Mouse (Mus musculus): ENCODE data around the gene Bpifa1. TPM values are rescaled to one million over a fixed set of nuclear protein-coding genes. Genes with fewer than 3 reads are reported as not detected.
"Not testable (repeated sequence)": the region's sequence is repeated elsewhere in the genome, so short reads cannot be mapped to it uniquely, and the experiment has no call there.

Gene Bpifa1
- polyA plus RNA-seq, 1 experiment from 2014 or later = not detected

- Histone ChIP-seq H3K4me1 (ENCODE audit: control insufficient read depth, insufficient read depth, low read length) (no peaks in the 10 kb centered on the region), H3K27ac (ENCODE audit: low read depth, low read length) (no peak overlapping the region), H3K9me3 (replicated peaks; ENCODE audit: control insufficient read depth, low read length) (no peaks in the 10 kb centered on the region), H3K4me3 (ENCODE audit: low read depth, low read length) (no peak overlapping the region), H3K9ac (ENCODE audit: low read depth, low read length) (no peak overlapping the region), H3K27me3 (ENCODE audit: control insufficient read depth, insufficient read depth, low read length) (no peaks in the 10 kb centered on the region), H3K36me3 (ENCODE audit: control insufficient read depth, insufficient read depth, low read length) (no peaks in the 10 kb centered on the region), H3K4me2 (no peak overlapping the region)
- 69% methylated on average over 3 of the region's 3 CpGs for WGBS (ENCODE audit: insufficient replicate concordance)
- ATAC-seq (replicated peaks; ENCODE audit: insufficient number of reproducible peaks, low FRiP score, low TSS enrichment) = no peak
These were observed 26.5 kb downstream of the Bpifa1 start for GRCm38 (mm10) chr2:154169172-154169571.

GRCm38 (mm10) chr2:154171621-154172020 lies 28.9 kb downstream of the Bpifa1 start:
- Histone ChIP-seq H3K9ac (ENCODE audit: low read depth, low read length) (no peak overlapping the region), H3K4me2 (no peak overlapping the region), H3K4me1 (ENCODE audit: control insufficient read depth, insufficient read depth, low read length) (no peaks in the 10 kb centered on the region), H3K9me3 (replicated peaks; ENCODE audit: control insufficient read depth, low read length) (no peaks in the 10 kb centered on the region), H3K4me3 (ENCODE audit: low read depth, low read length) (no peak overlapping the region), H3K27ac (ENCODE audit: low read depth, low read length) (no peak overlapping the region), H3K36me3 (ENCODE audit: control insufficient read depth, insufficient read depth, low read length) (no peaks in the 10 kb centered on the region), H3K27me3 (ENCODE audit: control insufficient read depth, insufficient read depth, low read length) (no peaks in the 10 kb centered on the region)
- 77% methylated on average over 6 of the region's 6 CpGs for WGBS (ENCODE audit: insufficient replicate concordance)
- no peak for ATAC-seq (replicated peaks; ENCODE audit: insufficient number of reproducible peaks, low FRiP score, low TSS enrichment)

GRCm38 (mm10) chr2:154173313-154173712 lies 30.6 kb downstream of the Bpifa1 start:
- Histone ChIP-seq H3K27ac (ENCODE audit: low read depth, low read length) (no peak overlapping the region), H3K4me2 (no peak overlapping the region), H3K36me3 (ENCODE audit: control insufficient read depth, insufficient read depth, low read length) (no peaks in the 10 kb centered on the region), H3K27me3 (ENCODE audit: control insufficient read depth, insufficient read depth, low read length) (no peaks in the 10 kb centered on the region), H3K9me3 (replicated peaks; ENCODE audit: control insufficient read depth, low read length) (no peaks in the 10 kb centered on the region), H3K9ac (ENCODE audit: low read depth, low read length) (no peak overlapping the region), H3K4me1 (ENCODE audit: control insufficient read depth, insufficient read depth, low read length) (no peaks in the 10 kb centered on the region), H3K4me3 (ENCODE audit: low read depth, low read length) (no peak overlapping the region)
- WGBS (ENCODE audit: insufficient replicate concordance) = 50% methylated on average over 1 of the region's 1 CpGs
- no peak for ATAC-seq (replicated peaks; ENCODE audit: insufficient number of reproducible peaks, low FRiP score, low TSS enrichment)

GRCm38 (mm10) chr2:154181900-154182299 lies 39.2 kb downstream of the Bpifa1 start:
- not testable (repeated sequence) for ATAC-seq (replicated peaks; ENCODE audit: insufficient number of reproducible peaks, low FRiP score, low TSS enrichment); H3K9me3 ChIP-seq (replicated peaks; ENCODE audit: control insufficient read depth, low read length); H3K4me1 ChIP-seq (ENCODE audit: control insufficient read depth, insufficient read depth, low read length); H3K27me3 ChIP-seq (ENCODE audit: control insufficient read depth, insufficient read depth, low read length); H3K9ac ChIP-seq (ENCODE audit: low read depth, low read length); H3K36me3 ChIP-seq (ENCODE audit: control insufficient read depth, insufficient read depth, low read length); H3K27ac ChIP-seq (ENCODE audit: low read depth, low read length); H3K4me3 ChIP-seq (ENCODE audit: low read depth, low read length); H3K4me2 ChIP-seq
- WGBS (ENCODE audit: insufficient replicate concordance) = 82% methylated on average over 7 of the region's 7 CpGs

GRCm38 (mm10) chr2:154183061-154183460 lies 40.4 kb downstream of the Bpifa1 start:
- not testable (repeated sequence) for H3K27ac ChIP-seq (ENCODE audit: low read depth, low read length); H3K27me3 ChIP-seq (ENCODE audit: control insufficient read depth, insufficient read depth, low read length); H3K9ac ChIP-seq (ENCODE audit: low read depth, low read length); H3K4me3 ChIP-seq (ENCODE audit: low read depth, low read length); H3K9me3 ChIP-seq (replicated peaks; ENCODE audit: control insufficient read depth, low read length); H3K4me2 ChIP-seq; ATAC-seq (replicated peaks; ENCODE audit: insufficient number of reproducible peaks, low FRiP score, low TSS enrichment); H3K4me1 ChIP-seq (ENCODE audit: control insufficient read depth, insufficient read depth, low read length); H3K36me3 ChIP-seq (ENCODE audit: control insufficient read depth, insufficient read depth, low read length)
- WGBS (ENCODE audit: insufficient replicate concordance) = 70% methylated on average over 4 of the region's 4 CpGs

GRCm38 (mm10) chr2:154185319-154185718 lies 42.6 kb downstream of the Bpifa1 start:
- WGBS (ENCODE audit: insufficient replicate concordance) = 86% methylated on average over 6 of the region's 6 CpGs
- no peak for ATAC-seq (replicated peaks; ENCODE audit: insufficient number of reproducible peaks, low FRiP score, low TSS enrichment)
- Histone ChIP-seq H3K36me3 (ENCODE audit: control insufficient read depth, insufficient read depth, low read length) (no peaks in the 10 kb centered on the region), H3K27ac (ENCODE audit: low read depth, low read length) (no peak overlapping the region), H3K4me1 (ENCODE audit: control insufficient read depth, insufficient read depth, low read length) (no peaks in the 10 kb centered on the region), H3K9me3 (replicated peaks; ENCODE audit: control insufficient read depth, low read length) (no peaks in the 10 kb centered on the region), H3K4me3 (ENCODE audit: low read depth, low read length) (no peak overlapping the region), H3K27me3 (ENCODE audit: control insufficient read depth, insufficient read depth, low read length) (no peaks in the 10 kb centered on the region), H3K4me2 (no peak overlapping the region), H3K9ac (ENCODE audit: low read depth, low read length) (no peak overlapping the region)

GRCm38 (mm10) chr2:154185748-154186147 lies 43.1 kb downstream of the Bpifa1 start:
- Histone ChIP-seq H3K4me3 (ENCODE audit: low read depth, low read length) (no peak overlapping the region), H3K9me3 (replicated peaks; ENCODE audit: control insufficient read depth, low read length) (no peaks in the 10 kb centered on the region), H3K9ac (ENCODE audit: low read depth, low read length) (no peak overlapping the region), H3K4me1 (ENCODE audit: control insufficient read depth, insufficient read depth, low read length) (no peaks in the 10 kb centered on the region), H3K27ac (ENCODE audit: low read depth, low read length) (no peak overlapping the region), H3K27me3 (ENCODE audit: control insufficient read depth, insufficient read depth, low read length) (no peaks in the 10 kb centered on the region), H3K36me3 (ENCODE audit: control insufficient read depth, insufficient read depth, low read length) (no peaks in the 10 kb centered on the region), H3K4me2 (no peak overlapping the region)
- no peak for ATAC-seq (replicated peaks; ENCODE audit: insufficient number of reproducible peaks, low FRiP score, low TSS enrichment)
- 65% methylated on average over 3 of the region's 3 CpGs for WGBS (ENCODE audit: insufficient replicate concordance)

- no peaks in the 10 kb centered on the region for H3K27me3 ChIP-seq (ENCODE audit: control insufficient read depth, insufficient read depth, low read length)
- peaks cover 4% of the 10 kb centered on the region; the same call in 1 of the 2 replicates for H3K4me1 ChIP-seq (ENCODE audit: control insufficient read depth, insufficient read depth, low read length)
- no peaks in the 10 kb centered on the region for H3K36me3 ChIP-seq (ENCODE audit: control insufficient read depth, insufficient read depth, low read length)
- H3K4me2 ChIP-seq = no peak overlapping the region
- H3K9ac ChIP-seq (ENCODE audit: low read depth, low read length) = no peak overlapping the region
- no peak overlapping the region for H3K27ac ChIP-seq (ENCODE audit: low read depth, low read length)
- WGBS (ENCODE audit: insufficient replicate concordance) = 33% methylated on average over 5 of the region's 5 CpGs
- H3K9me3 ChIP-seq (replicated peaks; ENCODE audit: control insufficient read depth, low read length) = no peaks in the 10 kb centered on the region
- ATAC-seq (replicated peaks; ENCODE audit: insufficient number of reproducible peaks, low FRiP score, low TSS enrichment) = no peak
- H3K4me3 ChIP-seq (ENCODE audit: low read depth, low read length) = no peak overlapping the region
These were observed 44.8 kb downstream of the Bpifa1 start for GRCm38 (mm10) chr2:154187468-154187867.

GRCm38 (mm10) chr2:154189877-154190434 lies 47.3 kb downstream of the Bpifa1 start:
- H3K36me3 ChIP-seq (ENCODE audit: control insufficient read depth, insufficient read depth, low read length) = no peaks in the 10 kb centered on the region
- H3K27ac ChIP-seq (ENCODE audit: low read depth, low read length) = no peak overlapping the region
- H3K27me3 ChIP-seq (ENCODE audit: control insufficient read depth, insufficient read depth, low read length) = no peaks in the 10 kb centered on the region
- H3K4me2 ChIP-seq = no peak overlapping the region
- 79% methylated on average over 7 of the region's 7 CpGs for WGBS (ENCODE audit: insufficient replicate concordance)
- peaks cover 11% of the 10 kb centered on the region; the same call in 1 of the 2 replicates for H3K4me1 ChIP-seq (ENCODE audit: control insufficient read depth, insufficient read depth, low read length)
- H3K9me3 ChIP-seq (replicated peaks; ENCODE audit: control insufficient read depth, low read length) = no peaks in the 10 kb centered on the region
- H3K4me3 ChIP-seq (ENCODE audit: low read depth, low read length) = no peak overlapping the region
- H3K9ac ChIP-seq (ENCODE audit: low read depth, low read length) = no peak overlapping the region
- no peak for ATAC-seq (replicated peaks; ENCODE audit: insufficient number of reproducible peaks, low FRiP score, low TSS enrichment)

Measured in heart, embryonic 11.5 days (tissue).